ENCODE assay signal across 8 mouse cellular contexts in the genomic region with DNA sequence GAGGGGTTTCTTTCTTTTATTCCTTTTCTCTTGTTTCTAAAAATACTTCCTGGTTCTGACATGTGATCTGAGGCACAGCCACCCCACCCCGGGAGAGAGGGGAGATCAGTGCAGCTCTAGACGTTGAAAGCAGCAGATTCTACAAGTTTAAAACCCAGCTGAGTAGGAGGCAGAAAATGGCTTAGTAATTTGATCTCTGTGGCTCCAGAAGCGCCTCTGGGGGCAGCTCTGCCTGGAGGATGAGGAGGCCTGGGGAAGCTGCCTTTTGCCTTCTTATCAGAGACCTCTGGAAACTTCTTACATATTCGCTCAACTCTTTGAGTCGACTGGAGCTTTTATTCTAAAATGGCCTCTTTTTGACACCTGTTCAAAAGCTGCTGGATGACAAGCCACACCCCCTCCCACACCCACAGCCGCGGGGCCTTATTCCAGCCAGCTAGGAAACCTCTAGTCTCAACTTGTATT. TPM values are rescaled to one million over a fixed set of nuclear protein-coding genes. Genes with fewer than 3 reads are reported as not detected.
DNase-seq lines count a peak whose midpoint lies in the region; ATAC-seq and TF ChIP-seq lines count a peak whose summit lies in the region.

No protein-coding gene starts in this region.

- 16% methylated on average over 7 of the region's 7 CpGs for WGBS in hindbrain, embryonic 13.5 days
- WGBS in hindbrain, postnatal 0 days, result 21% methylated on average over 7 of the region's 7 CpGs
- WGBS in forebrain, embryonic 13.5 days, result 8% methylated on average over 7 of the region's 7 CpGs

- no peak overlapping the region for H3ac ChIP-seq in myocyte (ENCODE audit: control insufficient read depth, insufficient read length)

- no peak overlapping the region for H3K9ac ChIP-seq in hindbrain, embryonic 13.5 days
- H3K9ac ChIP-seq in hindbrain, postnatal 0 days (replicated peaks; ENCODE audit: low read length), result no peak overlapping the region
- 0 out of 2 replicates have a peak overlapping the region, but pooled peaks have one; percentile 16 for H3K9ac ChIP-seq in forebrain, embryonic 13.5 days

- H3K79me2 ChIP-seq in myocyte (ENCODE audit: control insufficient read depth, insufficient read depth), result no peaks in the 10 kb centered on the region

- no peak overlapping the region for H3K4me2 ChIP-seq in hindbrain, embryonic 13.5 days
- no peak overlapping the region for H3K4me2 ChIP-seq in hindbrain, postnatal 0 days (ENCODE audit: low read depth, low read length)
- no peak overlapping the region for H3K4me2 ChIP-seq in forebrain, embryonic 13.5 days
- H3K4me2 ChIP-seq in myocyte (ENCODE audit: low read depth), result peak overlapping the region; percentile 73

- DNase-seq in hindbrain, postnatal 0 days (ENCODE audit: low spot score), result no peak
- peak; percentile 28 for DNase-seq in R1 (ENCODE audit: low read depth, low spot score)
- no peak for DNase-seq in ovary, adult 18-20 months (ENCODE audit: low spot score)
- no peak for DNase-seq in left cerebral cortex, adult 2 months (ENCODE audit: extremely low spot score in 1 of 2, low spot score in 2 of 2)
- DNase-seq in left cerebral cortex, adult 9 months (ENCODE audit: low spot score in 2 of 2), result no peak

- H3K27ac ChIP-seq in hindbrain, embryonic 13.5 days, result peak overlapping the region; percentile 48; the same call in 1 of the 2 replicates
- H3K27ac ChIP-seq in hindbrain, postnatal 0 days, result no peak overlapping the region
- H3K27ac ChIP-seq in forebrain, embryonic 13.5 days, result peak overlapping the region; percentile 31; the same call in 1 of the 2 replicates
- H3K27ac ChIP-seq in left cerebral cortex, adult 2 months, result no peak overlapping the region

- no peak for TF ChIP-seq CTCF in hindbrain, postnatal 0 days (IDR thresholded peaks at IDR 0.05; ENCODE audit: low read depth)
- no peak for TF ChIP-seq CTCF in left cerebral cortex, adult 2 months (IDR thresholded peaks at IDR 0.05)

- H3K36me3 ChIP-seq in hindbrain, embryonic 13.5 days, result no peaks in the 10 kb centered on the region
- no peaks in the 10 kb centered on the region for H3K36me3 ChIP-seq in hindbrain, postnatal 0 days (ENCODE audit: insufficient read depth, low read length)
- no peaks in the 10 kb centered on the region for H3K36me3 ChIP-seq in forebrain, embryonic 13.5 days (ENCODE audit: poor library complexity, severe bottlenecking)
- no peaks in the 10 kb centered on the region for H3K36me3 ChIP-seq in myocyte (ENCODE audit: control insufficient read depth, insufficient read depth)

- H3K27me3 ChIP-seq in hindbrain, embryonic 13.5 days, result no peaks in the 10 kb centered on the region
- no peaks in the 10 kb centered on the region for H3K27me3 ChIP-seq in hindbrain, postnatal 0 days (ENCODE audit: insufficient read depth, low read length)
- no peaks in the 10 kb centered on the region for H3K27me3 ChIP-seq in forebrain, embryonic 13.5 days
- H3K27me3 ChIP-seq in myocyte (ENCODE audit: control insufficient read depth, insufficient read depth, insufficient read length), result no peaks in the 10 kb centered on the region

- TF ChIP-seq POLR2A in myocyte (IDR thresholded peaks at IDR 0.05; ENCODE audit: insufficient read length, low read depth), result no peak

- no peak overlapping the region for H3K4me3 ChIP-seq in hindbrain, embryonic 13.5 days
- H3K4me3 ChIP-seq in hindbrain, postnatal 0 days (ENCODE audit: low read length), result no peak overlapping the region
- H3K4me3 ChIP-seq in forebrain, embryonic 13.5 days, result no peak overlapping the region
- H3K4me3 ChIP-seq in myocyte, result no peak overlapping the region
- no peak overlapping the region for H3K4me3 ChIP-seq in left cerebral cortex, adult 2 months

- H3K4me1 ChIP-seq in hindbrain, embryonic 13.5 days (replicated peaks), result peaks cover 21% of the 10 kb centered on the region
- H3K4me1 ChIP-seq in hindbrain, postnatal 0 days (ENCODE audit: insufficient read depth, low read length), result no peaks in the 10 kb centered on the region
- peaks cover 20% of the 10 kb centered on the region for H3K4me1 ChIP-seq in forebrain, embryonic 13.5 days

- ATAC-seq in hindbrain, embryonic 13.5 days (ENCODE audit: low FRiP score), result no peak
- ATAC-seq in hindbrain, postnatal 0 days, result no peak
- ATAC-seq in forebrain, embryonic 13.5 days, result no peak

- H3K9me3 ChIP-seq in hindbrain, embryonic 13.5 days, result no peaks in the 10 kb centered on the region
- no peaks in the 10 kb centered on the region for H3K9me3 ChIP-seq in hindbrain, postnatal 0 days (ENCODE audit: low read length)
- H3K9me3 ChIP-seq in forebrain, embryonic 13.5 days (replicated peaks), result 0 out of 2 replicates have a peak, but pooled peaks cover 4% of the 10 kb centered on the region

- intact Hi-C loops in left cerebral cortex, adult 2 months (cut with DNase I), result no loop called here

TF ChIP-seq in myocyte, 11 proteins besides CTCF, POLR2A, EP300 and RAD21:
- TF ChIP-seq SRF (IDR thresholded peaks at IDR 0.05; ENCODE audit: control insufficient read depth, insufficient read length, low read depth) (no peak), USF1 (IDR thresholded peaks at IDR 0.05; ENCODE audit: low read depth) (peak; percentile 60), MYOD1 (IDR thresholded peaks at IDR 0.05; ENCODE audit: control insufficient read depth in 1 of 3, insufficient read length in 2 of 3, low read depth in 2 of 3) (peak in 2 of 3 experiments; percentile 3 to 45)

RNA-seq across cellular contexts. Expression of a gene that starts 20.9 kb away (rescaled TPM):
- 3.6 and 4.6 TPM in 2 replicates for polyA plus RNA-seq in hindbrain, embryonic 13.5 days (2015; fragmentation: Nextera tagmentation; extraction: Ambion mirVana)
- total RNA-seq in hindbrain, postnatal 0 days (2014; rRNA removed), result 5.4 and 6.9 TPM in 2 replicates
- polyA plus RNA-seq in hindbrain, postnatal 0 days (2015; fragmentation: Nextera tagmentation; extraction: Ambion mirVana), result 3.5 and 3.7 TPM in 2 replicates
- polyA plus RNA-seq in forebrain, embryonic 13.5 days (2015; fragmentation: Nextera tagmentation; extraction: Ambion mirVana), result 2.6 and 3.2 TPM in 2 replicates
- 4.4 TPM for polyA plus RNA-seq in myocyte (2012; fragmentation: generic; extraction: Trizol)
- total RNA-seq in left cerebral cortex, adult 2 months (2021), result 1 to 10 TPM in 1 of 2 experiments, under 1 TPM in 1; 0.81 to 1.3 TPM

Comparison
In these comparisons a context has a peak if more than half of its experiments do, and no peak if none do; other contexts are left out.
1. H3K27ac ChIP-seq: peak in hindbrain, embryonic 13.5 days (single experiment) and forebrain, embryonic 13.5 days (single experiment); none in hindbrain, postnatal 0 days (single experiment) and left cerebral cortex, adult 2 months (single experiment).